Mouse (Mus musculus) cerebellum, adult 8-10 months (tissue): ENCODE measurements at regions not wholly inside any gene's neighbourhood (a gene's known extent, or its start where the extent isn't known, plus 50 kb on each side); places are given as distances from the start of the nearest gene placed in this dataset.

Experiments used
- DNase-seq: peaks from one replicate; pipeline ENCODE4 v3.0.0; 2022

DNA sequence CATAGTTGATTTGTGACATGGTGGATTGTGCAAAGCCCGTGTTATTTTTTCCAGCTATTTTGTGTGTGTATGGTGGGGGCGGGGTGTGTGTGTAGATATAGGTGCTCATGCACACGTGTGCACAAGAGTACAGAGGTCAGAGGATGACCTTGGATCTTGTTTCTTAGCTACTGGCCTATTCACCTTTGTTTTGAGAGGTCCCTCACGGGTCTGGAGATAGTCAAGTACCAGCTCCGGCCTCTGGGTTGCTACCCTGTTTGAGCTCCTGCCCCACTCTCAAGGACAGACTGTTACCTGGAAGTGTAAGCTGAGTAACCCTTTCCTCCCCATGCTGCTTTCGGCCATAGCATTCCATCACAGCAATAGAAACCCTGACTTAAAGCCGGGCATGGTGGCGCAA lies 138.0 kb downstream of the Fam43a start:
- no peak for DNase-seq

DNA sequence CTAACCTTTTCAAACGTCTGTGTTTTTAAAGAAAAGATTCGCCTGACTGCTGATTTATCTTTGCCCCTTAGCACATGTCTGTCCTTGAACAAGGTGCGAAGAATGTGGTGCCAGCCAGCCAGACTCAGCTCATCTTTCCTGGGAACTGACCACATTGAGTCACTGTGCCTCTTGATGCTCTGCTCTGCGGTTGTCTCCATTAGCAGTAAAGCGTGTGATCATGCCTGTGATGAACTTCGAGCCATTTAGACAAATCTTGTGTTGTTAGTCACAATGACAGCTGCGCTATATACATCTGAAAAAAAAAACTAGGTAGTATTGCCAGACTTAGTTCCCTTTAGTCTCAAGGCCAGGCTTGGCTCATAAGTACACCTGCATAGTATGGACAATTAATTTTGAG lies 140.1 kb downstream of the Fam43a start:
- DNase-seq, result no peak

DNA sequence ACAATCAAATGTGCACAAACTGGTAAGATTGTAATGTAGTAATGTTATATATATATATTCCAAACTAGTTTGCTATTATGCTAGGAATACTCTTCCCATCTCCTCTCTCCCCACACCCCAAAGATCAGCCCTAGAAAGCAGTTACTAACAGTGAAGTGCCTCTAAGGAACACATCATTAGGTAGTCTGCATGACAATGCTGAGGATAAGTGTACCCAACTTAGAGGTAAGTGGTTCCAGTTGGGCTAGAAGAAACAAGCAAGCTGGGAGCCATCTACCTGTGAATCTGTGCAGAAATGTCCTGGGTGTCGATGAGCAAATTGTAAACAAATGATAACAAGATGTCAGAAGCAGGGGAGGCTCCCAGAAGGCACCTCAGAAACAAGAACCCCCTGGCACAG lies 141.7 kb downstream of the Fam43a start:
- DNase-seq, result no peak

DNA sequence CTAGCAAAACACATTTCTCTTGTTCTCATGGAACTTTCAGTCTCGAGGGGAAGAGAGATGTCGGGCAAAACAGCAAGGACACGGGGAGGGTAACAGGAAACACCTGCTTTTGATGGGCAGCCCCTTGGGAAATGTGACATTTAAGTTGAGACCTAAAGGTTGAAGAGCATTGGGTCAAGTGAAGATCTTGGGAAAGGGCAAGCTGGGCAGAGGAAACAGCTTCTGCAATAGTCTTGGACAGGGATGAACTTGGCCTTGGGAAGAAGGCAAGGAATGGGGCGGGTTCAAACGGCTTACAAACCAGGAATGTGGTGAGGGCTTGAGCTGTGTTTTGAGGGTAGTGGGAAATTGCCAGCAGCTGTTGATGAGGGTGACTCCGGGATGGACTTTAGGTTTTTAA lies 143.0 kb downstream of the Fam43a start:
- no peak for DNase-seq

DNA sequence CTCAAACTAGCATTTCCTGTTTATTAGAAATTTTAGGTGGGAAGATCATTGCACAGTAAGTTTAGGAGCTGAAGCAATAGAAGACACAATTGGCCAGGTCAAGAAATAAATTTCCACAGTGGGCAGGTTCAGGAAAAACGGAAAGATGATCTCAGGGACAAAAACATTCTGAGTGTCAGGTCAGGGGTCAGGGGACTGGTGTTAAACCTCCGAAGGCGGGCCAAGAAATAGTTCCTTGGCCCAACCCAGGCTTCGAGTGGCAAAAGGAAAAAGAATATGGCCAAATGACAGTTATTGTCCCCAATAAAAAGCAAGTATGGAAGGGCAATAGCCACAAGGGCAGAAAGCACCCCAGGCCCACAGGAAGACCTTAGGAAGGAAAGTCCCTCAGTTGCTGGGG lies 144.0 kb downstream of the Fam43a start:
- DNase-seq, result no peak

DNA sequence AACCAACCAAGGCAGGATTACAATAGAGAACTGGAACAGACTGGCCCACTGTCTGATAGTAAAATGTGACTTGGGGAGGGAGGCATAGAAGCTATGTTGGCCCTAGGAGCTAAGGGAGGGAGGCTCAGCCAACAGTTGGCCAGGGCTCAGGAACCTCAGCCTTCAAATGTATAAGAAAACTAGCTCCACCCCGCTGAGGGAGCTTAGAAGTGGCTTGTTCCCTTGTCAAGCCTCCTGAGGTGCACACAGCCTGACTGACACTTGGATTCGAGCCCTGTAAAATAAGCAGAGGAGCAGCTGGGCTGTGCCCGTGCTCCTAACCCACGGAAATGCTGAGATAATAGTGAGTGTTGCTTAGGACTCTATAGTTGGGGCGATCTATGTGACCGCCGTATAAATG lies 144.7 kb downstream of the Fam43a start:
- DNase-seq, result no peak

DNA sequence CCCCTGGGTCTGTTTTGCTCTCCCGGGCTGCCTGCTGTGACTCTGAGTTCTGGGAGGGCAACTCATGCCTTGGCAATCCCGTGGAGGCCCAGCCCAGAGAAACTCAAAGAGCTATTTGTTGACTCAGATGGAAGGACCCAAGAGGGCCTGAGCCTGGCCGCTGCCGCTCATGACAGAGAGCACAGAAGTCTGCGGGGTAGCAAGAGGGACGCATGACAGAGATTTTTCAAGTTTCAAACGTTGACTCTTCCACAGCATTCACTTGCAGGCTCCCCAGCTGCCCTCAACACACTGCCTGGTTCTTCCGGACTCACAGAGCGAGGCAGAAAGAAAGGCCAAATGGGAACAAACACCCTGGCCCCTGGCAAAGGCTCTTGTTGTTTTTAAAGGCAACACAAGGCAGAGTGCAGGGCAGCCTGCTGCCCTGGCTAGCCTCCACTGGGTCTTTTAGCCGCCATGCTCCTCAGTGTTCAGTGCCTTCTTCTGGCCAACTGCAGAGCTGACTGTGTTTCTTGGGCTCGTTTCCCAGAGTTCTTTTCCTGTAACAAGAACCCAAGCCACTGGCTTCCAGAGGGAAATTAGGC lies 146.2 kb downstream of the Fam43a start:
- DNase-seq, result peak; percentile 25

DNA sequence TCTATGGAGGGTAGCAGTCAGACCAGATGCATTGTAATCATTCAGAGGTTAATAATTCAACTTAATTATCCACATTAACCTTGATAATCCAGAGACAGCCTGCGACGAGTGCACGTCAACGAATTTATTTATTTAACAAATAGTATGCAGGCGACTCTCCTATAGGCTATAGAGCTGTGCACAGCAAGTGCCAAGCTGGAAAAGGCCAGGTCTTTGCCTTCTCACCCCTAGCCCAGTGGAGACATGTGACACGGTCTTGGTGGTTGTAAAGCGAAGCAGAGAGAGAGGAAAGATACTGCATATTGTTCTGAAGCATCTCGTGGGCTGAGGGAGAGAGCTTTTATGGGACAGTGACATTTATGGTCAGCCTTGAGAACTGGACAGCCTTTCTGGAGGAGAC lies 146.7 kb downstream of the Fam43a start:
- DNase-seq, result no peak

DNA sequence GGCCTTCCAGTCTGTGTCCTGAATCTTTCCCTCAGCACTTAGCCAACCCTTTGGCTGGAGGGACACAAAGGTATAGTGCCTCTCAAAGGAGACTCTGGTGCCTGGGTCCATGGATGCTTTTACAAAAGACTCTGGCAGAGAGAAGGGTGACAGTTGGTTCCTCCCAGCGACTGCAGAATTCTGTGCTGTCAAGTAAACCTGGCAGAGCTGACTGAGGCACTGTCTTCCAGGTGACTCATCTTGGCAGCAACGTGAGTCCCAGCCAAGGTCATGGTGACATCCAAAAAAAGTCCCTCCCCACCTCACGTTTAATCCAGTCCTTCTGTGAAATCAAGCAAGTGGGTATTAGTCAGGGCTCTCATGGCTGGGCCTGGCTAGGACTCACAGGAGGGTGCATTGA lies 150.3 kb downstream of the Fam43a start:
- peak; percentile 47 for DNase-seq

DNA sequence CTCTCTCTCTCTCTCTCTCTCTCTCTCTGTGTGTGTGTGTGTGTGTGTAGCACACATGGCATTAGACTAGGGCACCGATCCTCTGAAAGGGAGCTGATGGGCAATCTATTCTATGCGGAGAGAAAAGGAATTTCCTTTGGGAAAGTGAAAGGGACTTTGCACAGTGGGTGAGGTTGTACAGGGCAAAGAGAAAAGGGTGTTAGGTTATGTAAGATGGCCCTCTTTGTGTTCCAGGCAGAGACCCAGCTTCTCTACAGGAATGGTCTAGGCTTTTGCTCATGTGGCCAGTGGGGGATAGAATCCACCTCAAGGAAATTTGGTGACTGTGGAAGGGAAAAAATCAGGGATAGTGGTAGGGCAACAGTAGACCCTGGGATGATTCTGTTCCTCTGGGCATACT lies 156.2 kb downstream of the Fam43a start:
- DNase-seq, result no peak

DNA sequence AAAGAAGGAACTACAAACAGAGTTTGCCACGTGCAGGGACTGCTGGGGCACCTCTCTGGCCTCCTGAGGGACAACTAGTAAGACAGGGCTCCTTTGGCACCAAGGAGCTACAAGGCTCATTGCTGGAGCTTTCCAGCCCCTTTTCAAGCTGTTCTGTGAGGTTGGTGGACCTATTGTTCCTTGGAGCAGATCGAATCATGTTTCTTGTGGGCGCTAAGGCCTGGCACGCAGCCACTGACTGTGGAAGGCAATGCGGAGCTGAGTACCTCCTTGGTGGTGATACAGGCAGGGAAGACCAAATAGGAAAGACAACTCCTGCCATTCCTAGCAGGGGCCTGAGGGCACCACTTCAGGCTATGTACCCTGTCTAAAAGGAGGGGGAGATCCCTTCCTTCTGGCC lies 157.2 kb downstream of the Fam43a start:
- DNase-seq, result no peak

DNA sequence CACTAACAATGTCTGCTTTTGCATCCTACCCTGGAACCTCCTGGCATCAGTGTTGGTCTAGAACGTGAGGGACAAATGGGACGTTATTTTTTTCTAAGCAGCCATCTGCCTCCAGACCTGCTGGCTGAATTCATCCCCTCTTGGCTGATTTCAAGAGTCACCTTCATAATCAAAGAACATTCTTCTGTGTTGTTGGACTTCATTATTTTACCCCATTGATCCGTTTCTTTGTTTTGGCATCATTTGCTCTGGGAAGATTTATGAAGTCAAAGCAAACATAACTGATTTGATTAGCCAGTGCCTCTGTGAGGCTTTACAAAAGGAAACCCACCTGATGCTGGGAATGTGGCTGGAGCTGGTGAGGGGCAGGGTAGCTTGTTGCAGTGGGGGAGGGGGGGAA lies 158.0 kb downstream of the Fam43a start:
- no peak for DNase-seq

DNA sequence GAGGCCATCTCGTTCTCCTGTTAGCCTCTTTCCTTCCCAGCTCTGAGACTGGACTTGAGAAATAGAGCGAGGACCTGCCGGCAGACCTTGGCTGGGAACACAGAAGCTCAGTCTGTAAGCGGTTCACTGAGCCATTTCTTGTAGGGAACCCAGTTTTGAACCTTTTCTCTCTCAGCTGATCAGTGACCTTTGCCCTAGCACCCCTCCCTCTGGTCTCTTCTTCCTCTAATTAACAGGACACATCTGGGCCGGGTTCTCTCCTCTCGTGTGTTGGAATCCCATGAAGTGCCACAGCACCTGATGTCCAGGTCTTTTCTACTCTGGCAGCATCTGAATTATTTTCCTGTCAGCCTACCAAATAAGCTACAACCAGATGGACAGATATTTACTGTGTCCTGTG lies 158.5 kb downstream of the Fam43a start:
- no peak for DNase-seq

DNA sequence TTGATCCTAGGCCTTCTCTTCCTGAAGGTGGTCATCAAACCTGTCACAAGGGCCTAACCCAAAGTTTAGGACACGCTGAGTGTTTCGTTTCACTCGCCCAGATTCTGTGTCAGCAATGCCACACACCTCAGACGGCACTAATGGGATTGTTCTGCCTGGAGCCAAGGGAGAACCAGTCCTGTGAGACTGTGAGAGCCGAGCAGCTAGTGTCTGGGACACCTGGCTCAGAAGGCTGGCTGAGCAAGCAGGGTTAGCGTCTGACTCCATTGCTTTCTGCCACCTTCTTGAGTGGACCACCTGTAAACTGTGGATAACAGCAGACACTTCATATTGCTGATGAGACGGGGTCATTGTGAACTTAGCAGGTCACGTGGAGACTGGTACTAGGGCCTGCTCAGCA lies 160.0 kb downstream of the Fam43a start:
- no peak for DNase-seq

DNA sequence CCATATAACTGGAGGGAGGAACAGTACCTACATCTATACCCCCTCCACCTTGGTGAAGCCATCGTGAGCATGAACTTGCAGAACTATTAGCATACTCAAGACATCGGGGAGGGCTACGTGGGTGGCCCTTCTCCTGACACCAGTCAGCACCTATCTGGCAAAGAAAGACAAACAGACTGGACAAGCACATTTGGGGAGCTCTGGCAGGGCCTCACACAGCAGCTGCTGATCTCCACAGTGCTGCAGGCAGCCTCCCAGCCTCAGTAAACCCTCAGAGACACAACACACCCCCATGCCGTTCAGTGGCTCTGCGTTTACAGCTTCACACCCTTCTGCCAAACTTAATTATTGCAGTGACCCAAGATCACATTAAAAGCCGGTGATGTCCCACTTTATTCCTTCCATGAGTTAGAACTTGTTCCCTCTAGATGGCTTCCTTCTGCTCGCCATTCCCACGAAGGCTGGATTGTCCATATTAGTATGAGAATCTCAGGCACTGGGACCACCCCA lies 161.7 kb downstream of the Fam43a start:
- DNase-seq, result no peak

DNA sequence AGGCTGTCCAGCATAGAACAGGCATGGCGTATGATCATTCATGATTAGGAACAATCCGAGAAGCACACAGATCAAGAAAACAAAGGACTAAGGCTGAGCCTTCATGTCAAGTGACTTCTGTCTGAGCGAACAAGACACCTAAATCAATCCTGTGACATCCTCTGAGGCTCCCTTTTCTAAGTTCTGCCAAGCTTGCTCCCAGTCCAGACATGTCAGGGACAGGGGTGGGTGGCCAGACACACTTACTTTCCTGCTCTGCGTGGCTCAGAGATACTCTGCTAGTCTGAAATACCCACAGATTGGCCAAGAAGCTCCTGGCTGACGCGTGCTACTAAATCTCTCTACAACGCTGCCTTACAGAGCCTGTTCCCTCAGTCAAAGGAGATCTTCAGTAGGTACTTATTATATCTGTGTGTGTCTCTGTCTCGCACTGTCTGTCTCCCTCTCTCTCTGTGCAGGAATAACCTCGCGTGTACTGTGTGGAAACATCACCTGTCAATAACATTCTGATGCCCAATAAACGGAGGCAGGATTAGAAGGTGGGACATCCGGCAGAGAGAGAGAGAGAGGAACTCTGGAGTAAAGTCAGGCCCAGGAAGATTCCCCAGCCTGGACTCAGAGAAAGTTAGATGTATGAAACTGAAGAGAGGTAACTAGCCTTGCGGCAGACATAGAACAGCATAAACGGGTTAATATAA lies 163.5 kb downstream of the Fam43a start:
- no peak for DNase-seq

DNA sequence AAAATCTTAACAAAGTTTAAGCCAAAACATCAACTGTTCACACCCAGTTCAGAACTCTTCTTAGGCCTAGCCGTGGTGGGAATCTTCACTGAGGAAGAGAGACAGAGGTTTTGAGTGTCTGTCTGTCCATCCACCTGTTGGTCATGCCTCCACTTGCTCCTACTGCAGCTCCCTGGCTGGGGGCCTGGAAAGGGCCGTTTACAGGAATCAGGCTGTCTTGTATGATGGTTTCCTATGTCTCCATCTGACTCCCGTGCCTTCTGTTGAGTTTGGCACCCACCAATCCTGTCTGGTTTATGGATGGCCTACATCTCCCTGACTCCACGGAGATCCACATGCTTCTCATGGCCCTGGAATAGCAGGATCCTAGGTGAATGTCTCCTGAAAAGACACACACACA lies 166.1 kb downstream of the Fam43a start:
- no peak for DNase-seq

DNA sequence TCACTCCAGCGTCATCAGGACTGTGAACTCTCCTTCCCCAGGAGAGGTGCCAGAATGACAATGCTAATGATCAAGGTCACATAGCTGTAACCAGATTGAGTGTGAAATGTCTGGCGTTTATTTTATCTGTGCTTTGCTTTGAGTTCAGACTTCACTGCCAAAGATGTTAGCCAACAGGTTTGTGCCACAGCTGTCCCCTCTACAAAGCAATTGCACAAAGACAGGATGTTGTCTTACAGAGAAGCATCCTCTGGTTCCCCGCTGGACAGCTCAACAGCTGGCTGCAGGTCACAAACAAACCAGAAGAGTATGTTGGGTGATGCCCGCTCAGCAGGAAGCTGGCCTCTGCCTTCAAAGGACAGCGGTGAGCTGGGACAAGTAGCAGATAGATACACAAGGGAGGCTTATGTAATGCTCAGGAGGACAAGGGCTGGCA lies 169.5 kb downstream of the Fam43a start:
- no peak for DNase-seq

DNA sequence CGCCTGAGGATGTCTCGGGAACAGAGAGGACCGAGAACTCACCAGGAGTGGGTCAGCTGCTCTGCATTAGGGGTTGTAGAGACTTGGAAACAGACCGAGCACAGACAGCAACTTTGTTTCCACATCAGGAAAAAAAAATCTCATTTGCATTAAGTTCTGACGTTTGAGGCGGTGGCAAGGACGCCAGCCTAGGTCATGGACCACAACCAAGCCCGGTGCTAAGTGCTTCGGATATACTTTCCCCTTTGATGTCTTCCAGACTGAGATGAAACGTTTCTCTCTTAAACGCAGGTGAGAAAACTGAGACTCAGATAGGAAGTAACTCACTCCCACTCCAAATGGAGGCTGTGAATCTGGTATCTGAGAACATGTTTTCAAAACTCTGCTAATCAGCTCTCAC lies 169.9 kb downstream of the Fam43a start:
- no peak for DNase-seq

DNA sequence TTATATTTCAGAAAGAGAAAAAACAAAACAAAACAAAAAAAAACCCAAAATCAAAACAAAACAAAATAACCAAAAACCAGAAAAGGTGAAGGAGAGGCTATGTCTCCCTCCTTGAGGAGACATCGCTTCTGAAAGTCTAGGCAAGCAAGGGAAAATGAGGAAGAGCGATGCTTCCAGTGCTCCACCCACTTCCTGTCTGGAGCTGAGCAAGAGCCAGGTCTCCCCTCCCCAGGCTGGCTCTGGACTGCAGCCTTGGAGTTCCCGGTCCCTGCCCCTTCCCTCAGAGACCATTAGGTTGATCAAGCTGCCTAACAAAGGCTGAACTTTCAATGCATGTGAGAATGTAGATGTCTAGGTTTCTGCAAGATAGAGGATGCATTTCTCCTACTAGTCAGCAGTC lies 173.3 kb downstream of the Fam43a start:
- no peak for DNase-seq

DNA sequence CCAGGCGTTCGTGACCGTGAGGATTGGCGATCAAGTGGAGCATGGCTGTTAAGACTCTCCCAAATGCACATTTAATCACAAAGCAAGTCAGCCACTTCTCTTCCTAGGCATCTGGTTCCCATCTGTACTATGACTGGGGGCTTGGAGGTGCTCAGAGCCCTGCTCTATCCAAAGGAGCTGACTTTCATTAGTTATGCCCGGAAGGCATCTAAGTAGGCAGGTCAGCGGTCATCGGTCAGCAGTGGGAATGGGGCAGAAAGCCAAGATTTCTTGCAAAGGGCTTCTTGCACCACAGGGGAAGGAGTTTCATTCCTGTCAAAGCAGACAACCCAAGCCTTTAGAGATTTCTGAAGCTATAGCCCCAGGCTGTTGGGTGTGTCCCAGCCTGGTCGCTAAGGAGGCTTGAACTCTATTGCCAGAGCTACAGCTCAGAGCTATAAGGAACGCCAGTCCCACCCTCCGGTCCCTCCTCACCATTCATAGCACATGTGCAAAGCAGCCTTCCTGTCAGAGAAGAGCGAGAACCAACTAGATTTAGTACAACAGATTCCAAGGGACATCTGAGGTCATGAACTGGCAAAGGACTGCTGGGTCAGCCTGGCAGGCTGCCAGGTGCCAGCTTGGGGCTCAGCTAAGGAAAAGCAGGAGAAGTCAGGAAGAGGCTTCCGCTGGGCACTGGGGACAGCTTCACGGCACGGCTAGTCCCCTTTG lies 175.6 kb downstream of the Fam43a start:
- peak; percentile 31 for DNase-seq

DNA sequence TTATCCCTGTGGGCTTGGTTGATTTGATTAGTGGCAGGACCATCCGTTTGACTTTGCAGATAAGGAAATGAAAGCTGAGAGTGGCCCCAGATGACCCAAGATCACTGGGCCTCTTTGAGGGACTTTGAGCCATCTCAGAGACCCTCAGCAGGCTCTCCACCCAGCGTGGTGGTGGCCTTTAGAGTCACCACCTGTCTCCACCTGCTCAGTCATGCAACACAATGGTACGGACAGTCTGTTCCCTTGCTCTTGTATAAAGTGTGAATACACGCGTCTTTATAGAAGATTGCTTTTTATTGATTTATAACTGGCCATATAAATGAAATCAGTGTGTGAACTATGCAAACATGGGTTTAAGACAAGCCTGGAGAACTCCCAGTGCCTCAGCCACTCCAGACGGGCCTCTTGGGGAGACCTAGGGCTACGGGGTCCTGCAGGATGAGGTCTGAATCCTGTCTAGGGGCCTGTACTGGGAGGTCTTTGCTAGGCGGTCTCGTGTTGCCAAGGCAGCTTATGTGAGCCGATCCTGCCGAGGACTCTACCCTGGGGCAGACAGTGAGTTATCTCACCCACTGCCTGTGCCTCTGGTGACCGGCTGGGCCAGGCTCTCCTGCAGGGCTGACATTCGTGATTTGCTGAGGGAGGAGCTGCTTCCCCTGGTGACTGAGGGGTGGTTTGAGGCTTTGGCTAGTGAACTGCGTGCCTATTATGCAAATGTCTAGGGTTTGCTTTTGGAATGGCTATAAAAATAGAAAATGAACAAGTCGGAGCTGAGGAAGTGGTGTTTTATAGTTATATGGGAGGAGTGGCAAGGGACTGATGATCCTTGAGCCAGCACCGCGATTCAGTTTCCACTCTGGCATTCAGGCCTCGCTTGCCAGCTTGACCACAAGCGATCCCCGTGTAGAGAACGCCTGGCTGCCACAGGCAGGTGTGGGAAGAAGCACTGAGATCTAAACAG lies 176.5 kb downstream of the Fam43a start:
- no peak for DNase-seq

DNA sequence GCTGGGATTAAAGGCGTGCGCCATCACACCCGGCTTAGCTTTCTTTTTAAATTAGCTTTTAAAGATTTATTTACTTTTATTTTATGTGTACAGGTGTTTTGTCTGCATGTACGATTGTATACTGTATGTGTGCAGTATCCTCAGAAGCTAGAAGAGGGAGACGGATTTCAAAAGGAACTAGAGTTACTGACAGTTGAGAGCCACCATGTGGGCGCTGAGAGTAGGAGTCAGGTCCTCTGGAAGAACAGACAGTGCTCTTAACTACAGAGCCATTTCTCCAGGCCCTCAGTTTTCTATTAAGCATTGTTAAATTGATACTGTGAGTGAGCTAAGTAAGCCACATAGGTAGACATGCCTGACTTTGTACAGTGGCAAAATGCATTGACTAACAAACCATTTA lies 177.9 kb downstream of the Fam43a start:
- DNase-seq, result no peak
